Mouse (Mus musculus): ENCODE results near the gene Rbm39. TPM values are rescaled to one million over a fixed set of nuclear protein-coding genes. Genes with fewer than 3 reads are reported as not detected.

Rbm39 gene
- polyA plus RNA-seq (2015; fragmentation: Nextera tagmentation; extraction: Ambion mirVana) = 406 and 441 TPM in 2 replicates

GRCm38 (mm10) chr2:156180094-156180821, at the start of gene Rbm39:
Rbm39 (minus strand) TSS chr2:156180238.
- WGBS = under 1% methylated on average over 46 of the region's 47 CpGs
- Histone ChIP-seq H3K27ac (ENCODE audit: low read length) (peak within 1 kb of the TSS; percentile 98), H3K9me3 (replicated peaks; ENCODE audit: control insufficient read depth, low read length, poor library complexity, severe bottlenecking) (no peaks in the 10 kb centered on the region), H3K4me2 (ENCODE audit: low read length) (peak within 1 kb of the TSS; percentile 78), H3K4me1 (ENCODE audit: control insufficient read depth, insufficient read depth, low read length) (peaks cover 30% of the 10 kb centered on the region), H3K4me3 (ENCODE audit: low read depth, low read length) (peak within 1 kb of the TSS; percentile 97), H3K27me3 (ENCODE audit: control insufficient read depth, insufficient read depth, low read depth, low read length) (no peaks in the 10 kb centered on the region), H3K9ac (ENCODE audit: low read depth, low read length) (peak within 1 kb of the TSS; percentile 100), H3K36me3 (ENCODE audit: control insufficient read depth, insufficient read depth, low read length) (peaks cover 6% of the 10 kb centered on the region; the same call in 1 of the 2 replicates)
- peak; percentile 97 for ATAC-seq

- H3K4me3 ChIP-seq (ENCODE audit: low read depth, low read length) = no peak overlapping the region
- no peaks in the 10 kb centered on the region for H3K4me1 ChIP-seq (ENCODE audit: control insufficient read depth, insufficient read depth, low read length)
- H3K36me3 ChIP-seq (ENCODE audit: control insufficient read depth, insufficient read depth, low read length) = no peaks in the 10 kb centered on the region; the same call in 1 of the 2 replicates
- H3K4me2 ChIP-seq (ENCODE audit: low read length) = no peak overlapping the region
- ATAC-seq = no peak
- no peaks in the 10 kb centered on the region for H3K27me3 ChIP-seq (ENCODE audit: control insufficient read depth, insufficient read depth, low read depth, low read length)
- H3K9me3 ChIP-seq (replicated peaks; ENCODE audit: control insufficient read depth, low read length, poor library complexity, severe bottlenecking) = no peaks in the 10 kb centered on the region
- no peak overlapping the region for H3K9ac ChIP-seq (ENCODE audit: low read depth, low read length)
- no peak overlapping the region for H3K27ac ChIP-seq (ENCODE audit: low read length)
- WGBS = 97% methylated on average over 1 of the region's 1 CpGs
These were observed 49.1 kb upstream of the Rbm39 start for GRCm38 (mm10) chr2:156229171-156229570.

- Histone ChIP-seq H3K9ac (ENCODE audit: low read depth, low read length) (no peak overlapping the region), H3K4me2 (ENCODE audit: low read length) (no peak overlapping the region), H3K9me3 (replicated peaks; ENCODE audit: control insufficient read depth, low read length, poor library complexity, severe bottlenecking) (no peaks in the 10 kb centered on the region), H3K36me3 (ENCODE audit: control insufficient read depth, insufficient read depth, low read length) (peaks cover 6% of the 10 kb centered on the region), H3K27me3 (ENCODE audit: control insufficient read depth, insufficient read depth, low read depth, low read length) (no peaks in the 10 kb centered on the region), H3K27ac (ENCODE audit: low read length) (no peak overlapping the region), H3K4me3 (ENCODE audit: low read depth, low read length) (no peak overlapping the region), H3K4me1 (ENCODE audit: control insufficient read depth, insufficient read depth, low read length) (no peaks in the 10 kb centered on the region)
- no peak for ATAC-seq
- 96% methylated on average over 1 of the region's 1 CpGs for WGBS
These were observed 47.7 kb upstream of the Rbm39 start for GRCm38 (mm10) chr2:156227689-156228088.

GRCm38 (mm10) chr2:156224043-156224442, 44.0 kb upstream of the Rbm39 start:
- peaks cover 6% of the 10 kb centered on the region for H3K36me3 ChIP-seq (ENCODE audit: control insufficient read depth, insufficient read depth, low read length)

GRCm38 (mm10) chr2:156222100-156222499, 42.1 kb upstream of the Rbm39 start:
- Histone ChIP-seq H3K9me3 (replicated peaks; ENCODE audit: control insufficient read depth, low read length, poor library complexity, severe bottlenecking) (no peaks in the 10 kb centered on the region), H3K27me3 (ENCODE audit: control insufficient read depth, insufficient read depth, low read depth, low read length) (no peaks in the 10 kb centered on the region), H3K4me1 (ENCODE audit: control insufficient read depth, insufficient read depth, low read length) (no peaks in the 10 kb centered on the region), H3K36me3 (ENCODE audit: control insufficient read depth, insufficient read depth, low read length) (peaks cover 6% of the 10 kb centered on the region), H3K27ac (ENCODE audit: low read length) (no peak overlapping the region), H3K4me3 (ENCODE audit: low read depth, low read length) (no peak overlapping the region), H3K9ac (ENCODE audit: low read depth, low read length) (no peak overlapping the region), H3K4me2 (ENCODE audit: low read length) (no peak overlapping the region)
- ATAC-seq = no peak

More at GRCm38 (mm10) chr2:156224043-156224442, 44.0 kb upstream of the Rbm39 start:
- ATAC-seq = no peak
- H3K9me3 ChIP-seq (replicated peaks; ENCODE audit: control insufficient read depth, low read length, poor library complexity, severe bottlenecking) = no peaks in the 10 kb centered on the region
- no peak overlapping the region for H3K9ac ChIP-seq (ENCODE audit: low read depth, low read length)
- no peaks in the 10 kb centered on the region for H3K4me1 ChIP-seq (ENCODE audit: control insufficient read depth, insufficient read depth, low read length)
- H3K4me3 ChIP-seq (ENCODE audit: low read depth, low read length) = no peak overlapping the region
- no peak overlapping the region for H3K4me2 ChIP-seq (ENCODE audit: low read length)
- no peaks in the 10 kb centered on the region for H3K27me3 ChIP-seq (ENCODE audit: control insufficient read depth, insufficient read depth, low read depth, low read length)
- 96% methylated on average over 5 of the region's 5 CpGs for WGBS
- H3K27ac ChIP-seq (ENCODE audit: low read length) = peak overlapping the region; percentile 24; the same call in 1 of the 2 replicates

GRCm38 (mm10) chr2:156217786-156218185, 37.7 kb upstream of the Rbm39 start:
- Histone ChIP-seq H3K4me1 (ENCODE audit: control insufficient read depth, insufficient read depth, low read length) (no peaks in the 10 kb centered on the region), H3K27me3 (ENCODE audit: control insufficient read depth, insufficient read depth, low read depth, low read length) (no peaks in the 10 kb centered on the region), H3K9me3 (replicated peaks; ENCODE audit: control insufficient read depth, low read length, poor library complexity, severe bottlenecking) (no peaks in the 10 kb centered on the region), H3K27ac (ENCODE audit: low read length) (no peak overlapping the region), H3K36me3 (ENCODE audit: control insufficient read depth, insufficient read depth, low read length) (no peaks in the 10 kb centered on the region), H3K9ac (ENCODE audit: low read depth, low read length) (no peak overlapping the region), H3K4me2 (ENCODE audit: low read length) (no peak overlapping the region), H3K4me3 (ENCODE audit: low read depth, low read length) (no peak overlapping the region)
- ATAC-seq = no peak
- whole genome bisulfite sequencing = 38% methylated on average over 1 of the region's 1 CpGs

GRCm38 (mm10) chr2:156203917-156204316, 23.9 kb upstream of the Rbm39 start:
- Histone ChIP-seq H3K4me1 (ENCODE audit: control insufficient read depth, insufficient read depth, low read length) (peaks cover 24% of the 10 kb centered on the region), H3K27ac (ENCODE audit: low read length) (no peak overlapping the region), H3K36me3 (ENCODE audit: control insufficient read depth, insufficient read depth, low read length) (peaks cover 6% of the 10 kb centered on the region; the same call in 1 of the 2 replicates), H3K9me3 (replicated peaks; ENCODE audit: control insufficient read depth, low read length, poor library complexity, severe bottlenecking) (no peaks in the 10 kb centered on the region), H3K4me3 (ENCODE audit: low read depth, low read length) (no peak overlapping the region), H3K4me2 (ENCODE audit: low read length) (no peak overlapping the region), H3K27me3 (ENCODE audit: control insufficient read depth, insufficient read depth, low read depth, low read length) (no peaks in the 10 kb centered on the region), H3K9ac (ENCODE audit: low read depth, low read length) (no peak overlapping the region)
- 93% methylated on average over 6 of the region's 6 CpGs for WGBS
- ATAC-seq = no peak

GRCm38 (mm10) chr2:156202848-156203437, 22.9 kb upstream of the Rbm39 start:
- H3K36me3 ChIP-seq (ENCODE audit: control insufficient read depth, insufficient read depth, low read length) = peaks cover 6% of the 10 kb centered on the region; the same call in 1 of the 2 replicates
- H3K4me1 ChIP-seq (ENCODE audit: control insufficient read depth, insufficient read depth, low read length) = peaks cover 32% of the 10 kb centered on the region
- no peak overlapping the region for H3K4me3 ChIP-seq (ENCODE audit: low read depth, low read length)
- H3K4me2 ChIP-seq (ENCODE audit: low read length) = no peak overlapping the region
- WGBS = 53% methylated on average over 3 of the region's 3 CpGs
- ATAC-seq = peak; percentile 78
- peak overlapping the region; percentile 69 for H3K27ac ChIP-seq (ENCODE audit: low read length)
- H3K27me3 ChIP-seq (ENCODE audit: control insufficient read depth, insufficient read depth, low read depth, low read length) = no peaks in the 10 kb centered on the region
- H3K9me3 ChIP-seq (replicated peaks; ENCODE audit: control insufficient read depth, low read length, poor library complexity, severe bottlenecking) = no peaks in the 10 kb centered on the region
- H3K9ac ChIP-seq (ENCODE audit: low read depth, low read length) = no peak overlapping the region

GRCm38 (mm10) chr2:156201486-156201885, 21.4 kb upstream of the Rbm39 start:
- ATAC-seq = no peak
- 0 out of 2 replicates have a peak, but pooled peaks cover 3% of the 10 kb centered on the region for H3K36me3 ChIP-seq (ENCODE audit: control insufficient read depth, insufficient read depth, low read length)
- H3K27me3 ChIP-seq (ENCODE audit: control insufficient read depth, insufficient read depth, low read depth, low read length) = no peaks in the 10 kb centered on the region
- H3K4me1 ChIP-seq (ENCODE audit: control insufficient read depth, insufficient read depth, low read length) = peaks cover 38% of the 10 kb centered on the region
- H3K9me3 ChIP-seq (replicated peaks; ENCODE audit: control insufficient read depth, low read length, poor library complexity, severe bottlenecking) = no peaks in the 10 kb centered on the region
- H3K9ac ChIP-seq (ENCODE audit: low read depth, low read length) = no peak overlapping the region
- no peak overlapping the region for H3K27ac ChIP-seq (ENCODE audit: low read length)
- WGBS = 100% methylated on average over 4 of the region's 4 CpGs
- H3K4me3 ChIP-seq (ENCODE audit: low read depth, low read length) = no peak overlapping the region
- H3K4me2 ChIP-seq (ENCODE audit: low read length) = no peak overlapping the region
